Mouse (Mus musculus): ENCODE results near the gene Eif3f.

Gene Eif3f

GRCm38 (mm10) chr7:108966742-108967362, 32.6 kb downstream of the Eif3f start:
- DNase-seq (ENCODE audit: low spot score in 2 of 2), result peak in 1 of 2 experiments; percentile 26

- no peak for DNase-seq (ENCODE audit: low spot score in 2 of 2)
Observed at GRCm38 (mm10) chr7:108968201-108968600, 34.0 kb downstream of the Eif3f start.

GRCm38 (mm10) chr7:108972273-108972672, 38.1 kb downstream of the Eif3f start:
- DNase-seq (ENCODE audit: low spot score in 2 of 2), result no peak

DNA sequence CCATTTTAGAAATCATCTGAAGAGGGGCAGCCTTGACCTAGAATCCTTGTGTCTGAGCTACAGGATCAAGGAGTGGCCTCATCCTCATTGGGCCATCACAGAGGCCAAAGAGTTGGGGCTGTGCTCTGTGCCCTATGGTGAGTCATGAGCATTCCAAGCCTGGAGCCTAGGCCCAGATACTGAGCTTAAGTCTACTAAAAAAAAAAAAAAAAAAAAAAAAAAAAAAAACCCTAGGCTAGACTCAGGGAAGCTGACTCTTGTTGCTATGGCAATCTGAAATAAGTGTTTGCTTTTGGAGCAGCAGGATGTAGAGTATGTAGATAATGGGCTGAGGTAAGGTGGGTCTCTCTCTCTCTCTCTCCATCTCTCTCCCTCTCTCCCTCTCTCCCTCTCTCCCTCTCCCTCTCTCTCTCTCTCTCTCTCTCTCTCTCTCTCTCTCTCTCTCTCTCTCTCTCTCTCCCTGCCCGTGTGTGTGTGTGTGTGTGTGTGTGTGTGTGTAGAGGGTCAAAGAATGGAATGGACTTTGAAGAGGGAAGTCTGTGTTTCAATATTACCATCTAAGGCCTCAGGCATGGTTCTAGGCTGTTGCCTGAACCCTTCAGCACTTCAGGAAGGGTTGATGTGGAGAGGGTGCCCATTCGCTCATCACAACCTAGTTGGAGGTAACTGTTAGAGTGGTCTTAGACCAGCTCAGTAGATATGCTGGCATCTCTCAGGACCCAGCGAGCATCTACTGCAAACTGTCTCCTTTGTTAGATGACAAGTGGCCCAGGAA, 51.9 kb downstream of the Eif3f start:
- no peak for DNase-seq (ENCODE audit: low spot score in 2 of 2)

GRCm38 (mm10) chr7:108991207-108991606, 57.0 kb downstream of the Eif3f start:
- DNase-seq (ENCODE audit: low spot score in 2 of 2), result no peak
